Mouse (Mus musculus): Measurements from ENCODE around the gene Gcgr. TPM values are rescaled to one million over a fixed set of nuclear protein-coding genes. Genes with fewer than 3 reads are reported as not detected.
"Not testable (repeated sequence)": the region's sequence is repeated elsewhere in the genome, so short reads cannot be mapped to it uniquely, and the experiment has no call there.

Gcgr gene
- polyA plus RNA-seq, 1 experiment from 2014 or later, result not detected

- H3K4me1 ChIP-seq (ENCODE audit: control insufficient read depth, insufficient read depth, low read length), result peaks cover 6% of the 10 kb centered on the region
- H3K4me2 ChIP-seq, result no peak overlapping the region
- no peaks in the 10 kb centered on the region for H3K9me3 ChIP-seq (ENCODE audit: control insufficient read depth, low read length)
- no peak for DNase-seq (ENCODE audit: low spot score, missing footprints)
- no peak overlapping the region for H3K4me3 ChIP-seq (ENCODE audit: low read depth, low read length)
- WGBS, result 58% methylated on average over 6 of the region's 6 CpGs
- no peak for ATAC-seq (ENCODE audit: low FRiP score)
- no peaks in the 10 kb centered on the region for H3K27me3 ChIP-seq (ENCODE audit: control insufficient read depth, insufficient read depth, low read length)
- H3K36me3 ChIP-seq (ENCODE audit: control insufficient read depth, insufficient read depth, low read length), result no peaks in the 10 kb centered on the region
- no peak overlapping the region for H3K9ac ChIP-seq (ENCODE audit: low read length)
- H3K27ac ChIP-seq (ENCODE audit: low read depth, low read length), result no peak overlapping the region
Measured at GRCm38 (mm10) chr11:120512790-120513453, 17.6 kb upstream of the Gcgr start.

- not testable (repeated sequence) for H3K9ac ChIP-seq (ENCODE audit: low read length); H3K4me3 ChIP-seq (ENCODE audit: low read depth, low read length); H3K9me3 ChIP-seq (ENCODE audit: control insufficient read depth, low read length); ATAC-seq (ENCODE audit: low FRiP score); H3K27me3 ChIP-seq (ENCODE audit: control insufficient read depth, insufficient read depth, low read length); H3K4me1 ChIP-seq (ENCODE audit: control insufficient read depth, insufficient read depth, low read length); H3K27ac ChIP-seq (ENCODE audit: low read depth, low read length); DNase-seq (ENCODE audit: low spot score, missing footprints); H3K36me3 ChIP-seq (ENCODE audit: control insufficient read depth, insufficient read depth, low read length); H3K4me2 ChIP-seq
- WGBS, result 87% methylated on average over 2 of the region's 2 CpGs
Measured at GRCm38 (mm10) chr11:120514262-120514661, 16.2 kb upstream of the Gcgr start.

- Histone ChIP-seq H3K36me3 (ENCODE audit: control insufficient read depth, insufficient read depth, low read length) (no peaks in the 10 kb centered on the region), H3K4me1 (ENCODE audit: control insufficient read depth, insufficient read depth, low read length) (peaks cover 2% of the 10 kb centered on the region), H3K4me3 (ENCODE audit: low read depth, low read length) (no peak overlapping the region), H3K27me3 (ENCODE audit: control insufficient read depth, insufficient read depth, low read length) (no peaks in the 10 kb centered on the region), H3K9ac (ENCODE audit: low read length) (no peak overlapping the region), H3K27ac (ENCODE audit: low read depth, low read length) (no peak overlapping the region), H3K4me2 (no peak overlapping the region), H3K9me3 (ENCODE audit: control insufficient read depth, low read length) (no peaks in the 10 kb centered on the region)
- WGBS, result 18% methylated on average over 17 of the region's 17 CpGs
- peak; percentile 72 for ATAC-seq (ENCODE audit: low FRiP score)
- DNase-seq (ENCODE audit: low spot score, missing footprints), result peak; percentile 99
Measured at GRCm38 (mm10) chr11:120515611-120516010, 14.9 kb upstream of the Gcgr start.

- H3K27me3 ChIP-seq (ENCODE audit: control insufficient read depth, insufficient read depth, low read length), result no peaks in the 10 kb centered on the region
- 71% methylated on average over 4 of the region's 4 CpGs for WGBS
Measured at GRCm38 (mm10) chr11:120517147-120517546, 13.4 kb upstream of the Gcgr start.

GRCm38 (mm10) chr11:120518027-120518426, 12.5 kb upstream of the Gcgr start:
- Histone ChIP-seq H3K36me3 (ENCODE audit: control insufficient read depth, insufficient read depth, low read length) (no peaks in the 10 kb centered on the region), H3K9me3 (ENCODE audit: control insufficient read depth, low read length) (no peaks in the 10 kb centered on the region), H3K27ac (ENCODE audit: low read depth, low read length) (no peak overlapping the region), H3K9ac (ENCODE audit: low read length) (no peak overlapping the region), H3K4me1 (ENCODE audit: control insufficient read depth, insufficient read depth, low read length) (no peaks in the 10 kb centered on the region), H3K27me3 (ENCODE audit: control insufficient read depth, insufficient read depth, low read length) (no peaks in the 10 kb centered on the region), H3K4me2 (no peak overlapping the region), H3K4me3 (ENCODE audit: low read depth, low read length) (no peak overlapping the region)
- ATAC-seq (ENCODE audit: low FRiP score) (no peak), DNase-seq (ENCODE audit: low spot score, missing footprints) (no peak)
- 65% methylated on average over 6 of the region's 6 CpGs for WGBS

More at GRCm38 (mm10) chr11:120517147-120517546, 13.4 kb upstream of the Gcgr start:
- Histone ChIP-seq H3K9ac (ENCODE audit: low read length) (no peak overlapping the region), H3K9me3 (ENCODE audit: control insufficient read depth, low read length) (no peaks in the 10 kb centered on the region), H3K4me1 (ENCODE audit: control insufficient read depth, insufficient read depth, low read length) (no peaks in the 10 kb centered on the region), H3K36me3 (ENCODE audit: control insufficient read depth, insufficient read depth, low read length) (no peaks in the 10 kb centered on the region), H3K4me3 (ENCODE audit: low read depth, low read length) (no peak overlapping the region), H3K27ac (ENCODE audit: low read depth, low read length) (no peak overlapping the region), H3K4me2 (no peak overlapping the region)
- no peak for ATAC-seq (ENCODE audit: low FRiP score)
- DNase-seq (ENCODE audit: low spot score, missing footprints), result no peak

GRCm38 (mm10) chr11:120518558-120518957, 11.9 kb upstream of the Gcgr start:
- WGBS, result 86% methylated on average over 6 of the region's 6 CpGs
- no peak overlapping the region for H3K4me2 ChIP-seq
- no peak overlapping the region for H3K27ac ChIP-seq (ENCODE audit: low read depth, low read length)
- H3K9ac ChIP-seq (ENCODE audit: low read length), result no peak overlapping the region
- H3K4me3 ChIP-seq (ENCODE audit: low read depth, low read length), result no peak overlapping the region
- no peaks in the 10 kb centered on the region for H3K27me3 ChIP-seq (ENCODE audit: control insufficient read depth, insufficient read depth, low read length)
- H3K9me3 ChIP-seq (ENCODE audit: control insufficient read depth, low read length), result no peaks in the 10 kb centered on the region
- no peak for DNase-seq (ENCODE audit: low spot score, missing footprints)
- no peak for ATAC-seq (ENCODE audit: low FRiP score)
- H3K4me1 ChIP-seq (ENCODE audit: control insufficient read depth, insufficient read depth, low read length), result no peaks in the 10 kb centered on the region
- H3K36me3 ChIP-seq (ENCODE audit: control insufficient read depth, insufficient read depth, low read length), result no peaks in the 10 kb centered on the region

- Histone ChIP-seq H3K4me2 (no peak overlapping the region), H3K27ac (ENCODE audit: low read depth, low read length) (no peak overlapping the region), H3K4me1 (ENCODE audit: control insufficient read depth, insufficient read depth, low read length) (no peaks in the 10 kb centered on the region), H3K9ac (ENCODE audit: low read length) (no peak overlapping the region), H3K4me3 (ENCODE audit: low read depth, low read length) (no peak overlapping the region), H3K36me3 (ENCODE audit: control insufficient read depth, insufficient read depth, low read length) (no peaks in the 10 kb centered on the region), H3K27me3 (ENCODE audit: control insufficient read depth, insufficient read depth, low read length) (no peaks in the 10 kb centered on the region), H3K9me3 (ENCODE audit: control insufficient read depth, low read length) (no peaks in the 10 kb centered on the region)
- WGBS, result 62% methylated on average over 9 of the region's 9 CpGs
- ATAC-seq (ENCODE audit: low FRiP score) (no peak), DNase-seq (ENCODE audit: low spot score, missing footprints) (no peak)
Measured at GRCm38 (mm10) chr11:120519738-120520137, 10.8 kb upstream of the Gcgr start.

- H3K4me2 ChIP-seq, result no peak overlapping the region
- no peaks in the 10 kb centered on the region for H3K27me3 ChIP-seq (ENCODE audit: control insufficient read depth, insufficient read depth, low read length)
- H3K9ac ChIP-seq (ENCODE audit: low read length), result no peak overlapping the region
- 76% methylated on average over 9 of the region's 9 CpGs for WGBS
- H3K9me3 ChIP-seq (ENCODE audit: control insufficient read depth, low read length), result no peaks in the 10 kb centered on the region
- ATAC-seq (ENCODE audit: low FRiP score) (no peak), DNase-seq (ENCODE audit: low spot score, missing footprints) (no peak)
- no peak overlapping the region for H3K27ac ChIP-seq (ENCODE audit: low read depth, low read length)
- H3K4me3 ChIP-seq (ENCODE audit: low read depth, low read length), result no peak overlapping the region
- no peaks in the 10 kb centered on the region for H3K36me3 ChIP-seq (ENCODE audit: control insufficient read depth, insufficient read depth, low read length)
- H3K4me1 ChIP-seq (ENCODE audit: control insufficient read depth, insufficient read depth, low read length), result no peaks in the 10 kb centered on the region
Measured at GRCm38 (mm10) chr11:120520498-120520897, 10.0 kb upstream of the Gcgr start.

GRCm38 (mm10) chr11:120520967-120521540, 9.4 kb upstream of the Gcgr start:
- H3K36me3 ChIP-seq (ENCODE audit: control insufficient read depth, insufficient read depth, low read length), result no peaks in the 10 kb centered on the region

More at GRCm38 (mm10) chr11:120520967-120521540, 9.4 kb upstream of the Gcgr start:
- Histone ChIP-seq H3K27ac (ENCODE audit: low read depth, low read length) (no peak overlapping the region), H3K4me3 (ENCODE audit: low read depth, low read length) (no peak overlapping the region), H3K4me1 (ENCODE audit: control insufficient read depth, insufficient read depth, low read length) (no peaks in the 10 kb centered on the region), H3K9ac (ENCODE audit: low read length) (no peak overlapping the region), H3K4me2 (no peak overlapping the region), H3K9me3 (ENCODE audit: control insufficient read depth, low read length) (no peaks in the 10 kb centered on the region), H3K27me3 (ENCODE audit: control insufficient read depth, insufficient read depth, low read length) (no peaks in the 10 kb centered on the region)
- no peak for ATAC-seq (ENCODE audit: low FRiP score)
- DNase-seq (ENCODE audit: low spot score, missing footprints), result no peak
- WGBS, result 77% methylated on average over 5 of the region's 5 CpGs

All from midbrain, embryonic 11.5 days (tissue).